Mouse (Mus musculus) erythroblast, embryonic 14.5 days (primary cell): ENCODE results near the gene Tor1a. TPM values are rescaled to one million over a fixed set of nuclear protein-coding genes. Genes with fewer than 3 reads are reported as not detected.

Experiments
- H3K27me3 ChIP-seq: 2 replicates; pipeline ENCODE4 v1.6.1; 2012; ENCODE audit warnings: inconsistent platforms; ENCODE audit not compliant: control insufficient read depth
- H3K36me3 ChIP-seq: 2 replicates; pipeline ENCODE4 v1.6.1; 2012; ENCODE audit warnings: mild to moderate bottlenecking, inconsistent platforms; ENCODE audit not compliant: control insufficient read depth
- H3K4me1 ChIP-seq: 2 replicates; pipeline ENCODE4 v1.6.1; 2012; ENCODE audit warnings: inconsistent platforms; ENCODE audit not compliant: control insufficient read depth
- H3K4me3 ChIP-seq: replicated peaks from 2 replicates; pipeline ENCODE3; 2012; ENCODE audit warnings: moderate library complexity, mild to moderate bottlenecking, inconsistent platforms
- H3K9me3 ChIP-seq: 2 replicates; pipeline ENCODE4 v1.6.1; 2012; ENCODE audit warnings: low read length, inconsistent platforms, mixed read lengths; ENCODE audit not compliant: control insufficient read depth
- GATA1 ChIP-seq: IDR thresholded peaks from 2 replicates; pipeline ENCODE4 v1.6.1; 2012; ENCODE audit warnings: low read length, inconsistent platforms, mixed read lengths
- TAL1 ChIP-seq: IDR thresholded peaks from 3 replicates; pipeline ENCODE4 v1.6.1; 2012; ENCODE audit warnings: low read length, inconsistent platforms, mixed read lengths
- polyA plus RNA-seq: library from polyadenylated mRNA; stranded (reverse); fragments of >175 nt; gene quantifications from 2 replicates; pipeline ENCODE4 v1.2.3, GENCODE M21; 2012

Tor1a gene
- polyA plus RNA-seq, 1 experiment: 6.5 TPM

GRCm38 (mm10) chr2:30913022-30913421 is 54.7 kb downstream of the Tor1a start:
- H3K4me3 ChIP-seq: no peak overlapping the region
- no peak for TF ChIP-seq GATA1
- TF ChIP-seq TAL1: no peak
- H3K4me1 ChIP-seq: no peaks in the 10 kb centered on the region
- H3K9me3 ChIP-seq: no peaks in the 10 kb centered on the region
- H3K36me3 ChIP-seq: no peaks in the 10 kb centered on the region
- H3K27me3 ChIP-seq: peaks cover 4% of the 10 kb centered on the region

DNA sequence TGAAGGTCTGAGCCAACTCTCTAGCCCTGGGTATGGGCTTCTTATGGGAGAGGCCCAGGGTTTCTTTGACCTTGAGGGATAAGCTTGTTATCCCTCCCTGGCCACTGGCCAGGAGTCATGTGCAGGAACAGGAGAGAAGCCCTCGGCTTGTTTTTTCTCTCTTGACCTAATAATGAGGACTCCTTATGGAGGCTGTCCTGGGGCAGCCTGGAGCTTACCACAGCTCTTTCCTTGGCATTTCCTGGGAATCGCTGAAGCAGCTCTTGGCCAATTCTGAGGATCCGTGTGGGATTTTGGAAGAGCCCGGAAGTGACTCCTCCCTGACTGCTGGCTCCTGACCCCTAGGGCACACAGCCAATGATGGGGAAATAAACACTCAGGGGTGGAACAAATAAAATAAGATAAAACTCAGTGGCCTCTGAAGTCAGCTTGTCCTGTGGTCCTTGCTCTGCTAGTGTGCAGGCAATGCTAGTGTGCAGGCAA is 55.4 kb downstream of the Tor1a start:
- no peaks in the 10 kb centered on the region for H3K9me3 ChIP-seq
- no peak for TF ChIP-seq GATA1
- TF ChIP-seq TAL1: no peak
- H3K4me1 ChIP-seq: no peaks in the 10 kb centered on the region
- H3K4me3 ChIP-seq: no peak overlapping the region
- H3K36me3 ChIP-seq: no peaks in the 10 kb centered on the region
- H3K27me3 ChIP-seq: no peaks in the 10 kb centered on the region; the same call in 1 of the 2 replicates

Other genes starting within 250 kb of the Tor1a start
- not detected in 2 replicates for gene 1700001O22Rik, start 164.3 kb downstream of the Tor1a start, polyA plus RNA-seq
- gene Ntmt1, start 160.1 kb downstream of the Tor1a start, polyA plus RNA-seq: 1.8 TPM in 2 replicates
- 16.3 and 18.5 TPM in 2 replicates for gene Asb6, start 137.6 kb downstream of the Tor1a start, polyA plus RNA-seq
- not detected in 2 replicates for gene Prrx2, start 133.0 kb downstream of the Tor1a start, polyA plus RNA-seq
- not detected in 2 replicates for gene Ptges, start 38.1 kb downstream of the Tor1a start, polyA plus RNA-seq
- 0.83 and 1.4 TPM in 2 replicates for gene Tor1b, start 15.0 kb downstream of the Tor1a start, polyA plus RNA-seq
- 1.8 and 2.2 TPM in 2 replicates for gene BC005624, start 14.3 kb upstream of the Tor1a start, polyA plus RNA-seq
- 0.30 and 0.32 TPM in 2 replicates for gene Usp20, start 14.3 kb upstream of the Tor1a start, polyA plus RNA-seq
- 0.10 and 0.15 TPM in 2 replicates for gene Fnbp1, start 174.1 kb upstream of the Tor1a start, polyA plus RNA-seq
- gene Gpr107, start 184.4 kb upstream of the Tor1a start, polyA plus RNA-seq: 0.36 and 1.2 TPM in 2 replicates